Mouse (Mus musculus): Measurements from ENCODE around the gene Sox6.

Gene Sox6

DNA sequence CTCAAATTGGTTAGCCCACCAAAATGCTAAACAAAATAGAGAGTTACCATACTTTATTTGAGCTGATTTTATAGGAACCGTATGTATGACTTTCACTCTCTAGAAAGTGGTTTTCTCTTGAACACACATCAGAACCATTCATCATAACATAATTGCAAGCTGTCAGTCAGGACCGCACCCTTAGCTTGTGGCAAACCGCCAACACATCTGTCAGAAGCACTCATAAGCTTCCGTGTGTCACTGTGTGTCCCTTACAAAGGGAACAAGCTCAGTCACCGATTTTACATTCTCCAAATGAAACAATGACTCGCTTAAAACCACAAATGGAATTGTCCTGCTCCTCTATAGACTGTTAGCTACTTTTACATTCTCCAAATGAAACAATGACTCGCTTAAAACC, 304.5 kb downstream of the Sox6 start:
- no peak for DNase-seq

DNA sequence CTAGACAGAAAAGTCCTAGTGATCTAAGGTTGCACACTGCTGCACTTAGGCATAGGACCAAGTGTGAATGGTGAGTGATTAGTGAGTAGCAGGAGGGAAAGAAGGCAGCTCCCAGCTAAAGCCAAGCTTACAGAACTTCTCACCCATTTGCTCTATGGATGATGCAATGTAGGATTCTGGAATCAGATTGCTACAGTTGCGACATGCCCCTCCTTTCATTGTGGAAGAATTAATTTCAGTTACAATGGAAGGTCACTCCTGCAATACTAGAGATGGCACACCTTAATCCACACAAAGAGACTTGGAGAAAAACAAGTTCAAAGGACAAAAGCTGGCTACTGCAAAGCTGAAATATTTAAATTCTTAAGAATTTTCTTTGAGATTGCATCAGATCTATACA, 305.8 kb downstream of the Sox6 start:
- no peak for DNase-seq

DNA sequence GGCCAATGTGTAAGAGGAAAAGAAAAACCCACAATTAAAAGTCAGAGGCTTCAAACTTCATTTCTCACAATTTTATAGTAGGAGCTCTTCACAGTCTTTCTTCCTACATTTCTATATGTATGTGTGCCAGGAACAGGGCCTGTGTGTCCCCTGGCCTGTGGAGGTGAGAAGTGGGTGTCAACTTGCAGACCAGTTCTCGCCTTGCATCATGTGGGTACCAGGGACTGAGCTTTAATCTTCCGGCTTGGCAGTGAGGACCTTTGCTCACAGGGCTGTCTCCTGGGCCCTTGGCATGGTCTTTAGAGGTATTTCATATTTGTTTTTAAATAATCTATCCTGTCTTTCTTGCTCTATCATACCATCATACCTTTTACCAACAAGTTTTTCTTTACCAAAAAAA, 311.8 kb downstream of the Sox6 start:
- no peak for DNase-seq

DNA sequence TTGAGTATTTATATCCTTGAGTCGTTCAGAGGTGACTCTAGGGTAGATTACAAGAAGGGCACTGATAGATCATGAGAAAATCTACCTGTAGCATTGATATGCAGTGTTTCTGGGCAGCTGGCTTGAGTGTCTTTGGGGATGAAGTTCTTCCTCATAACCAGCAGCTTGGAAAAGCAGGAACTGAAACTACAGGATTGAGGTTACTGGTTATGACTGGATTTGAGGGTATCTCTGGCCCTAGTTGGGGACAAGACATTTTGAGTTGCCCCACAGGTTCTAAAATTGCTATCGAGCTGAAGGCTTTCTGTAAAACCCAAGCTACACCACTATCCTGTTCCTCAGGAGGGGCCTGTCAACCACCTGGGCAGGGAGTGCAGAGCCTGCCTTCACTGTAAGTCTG, 314.2 kb downstream of the Sox6 start:
- DNase-seq: no peak

DNA sequence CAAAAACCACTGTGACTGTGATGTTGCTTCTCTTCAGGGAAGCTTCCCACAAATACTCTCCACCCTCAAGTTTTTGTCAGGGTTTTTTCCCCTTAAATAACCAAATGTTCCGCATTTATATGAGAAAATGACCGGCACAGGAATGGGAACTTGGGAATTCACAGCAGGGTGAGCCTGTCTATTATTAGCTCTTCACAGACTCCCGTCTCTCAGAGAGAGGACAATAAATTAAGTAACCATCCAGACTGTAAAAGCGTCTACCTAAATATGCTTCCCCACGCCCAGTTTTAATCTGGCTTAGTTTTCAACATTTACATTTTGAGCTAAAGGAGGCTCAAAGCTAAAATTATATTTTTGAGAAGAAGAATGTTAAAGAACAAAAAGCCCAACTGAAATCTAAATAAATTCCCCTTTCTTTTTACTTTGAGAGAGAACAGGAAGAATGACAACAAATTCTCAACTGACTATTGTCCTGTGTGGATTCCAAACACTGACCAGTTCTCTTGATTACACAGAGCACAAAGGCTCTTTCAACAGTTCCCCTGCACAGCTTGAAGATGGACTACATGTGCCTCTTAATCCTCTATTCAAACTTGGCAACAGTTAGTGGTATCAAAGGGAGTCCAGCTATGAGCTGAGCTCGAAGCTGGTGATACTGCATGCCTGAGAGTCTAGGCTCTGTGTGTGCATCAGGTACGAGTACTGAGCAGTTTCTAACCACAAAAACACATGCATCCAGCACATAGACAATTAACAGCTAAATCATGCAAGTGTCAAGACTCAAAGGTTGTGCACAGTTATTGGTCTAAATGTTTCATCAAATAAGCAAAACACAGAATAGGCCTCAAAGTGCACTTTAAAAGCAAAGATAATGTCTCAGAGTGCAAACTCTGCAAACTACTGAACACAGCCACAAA, 316.7 kb downstream of the Sox6 start:
- no peak for DNase-seq

GRCm38 (mm10) chr7:115719791-115720190, 318.8 kb downstream of the Sox6 start:
- DNase-seq: no peak

DNA sequence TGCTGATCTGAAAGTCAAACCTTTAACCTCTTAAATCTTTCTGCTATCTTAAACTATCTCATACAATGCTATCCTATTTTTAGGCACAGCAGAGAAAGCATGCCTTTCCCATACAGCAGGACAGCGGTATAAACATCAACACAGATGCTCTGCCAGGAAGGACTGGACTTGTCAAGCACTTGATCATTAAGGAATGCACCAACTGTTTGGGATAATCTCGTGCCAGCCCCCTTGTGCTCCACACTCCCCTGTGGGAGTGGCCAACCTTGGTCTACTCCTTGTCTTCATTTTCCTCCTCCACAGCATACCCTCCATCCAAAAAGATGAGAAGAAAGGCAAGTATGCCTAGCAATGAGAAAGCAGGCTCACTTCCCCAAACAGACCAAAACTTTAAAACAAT, 332.5 kb downstream of the Sox6 start:
- no peak for DNase-seq

GRCm38 (mm10) chr7:115698105-115698504, 340.5 kb downstream of the Sox6 start:
- DNase-seq: peak; percentile 10 to 13

DNA sequence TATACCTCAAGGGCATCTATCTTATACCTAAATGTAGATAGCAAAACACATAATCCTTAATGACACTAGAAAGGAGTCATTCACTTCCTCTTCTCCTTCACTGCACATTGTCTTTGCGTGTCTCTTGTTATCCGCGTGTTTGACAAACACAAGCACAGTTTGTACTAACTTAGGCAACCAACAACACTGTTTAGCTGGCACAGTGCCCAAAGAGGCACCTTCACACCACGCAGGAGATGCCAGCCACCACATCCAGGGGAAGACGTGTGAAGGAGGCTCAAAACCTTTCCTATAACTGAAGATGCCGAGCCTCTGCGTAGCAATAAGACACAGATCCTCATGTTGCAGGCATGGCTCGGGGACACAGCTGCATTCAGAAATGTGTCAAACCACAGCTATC, 345.4 kb downstream of the Sox6 start:
- DNase-seq: no peak

GRCm38 (mm10) chr7:115691091-115691490, 347.5 kb downstream of the Sox6 start:
- no peak for DNase-seq

- DNase-seq: no peak
Measured at GRCm38 (mm10) chr7:115686687-115687086, 351.9 kb downstream of the Sox6 start.

- no peak for DNase-seq
Measured at GRCm38 (mm10) chr7:115684142-115684541, 354.5 kb downstream of the Sox6 start.

DNA sequence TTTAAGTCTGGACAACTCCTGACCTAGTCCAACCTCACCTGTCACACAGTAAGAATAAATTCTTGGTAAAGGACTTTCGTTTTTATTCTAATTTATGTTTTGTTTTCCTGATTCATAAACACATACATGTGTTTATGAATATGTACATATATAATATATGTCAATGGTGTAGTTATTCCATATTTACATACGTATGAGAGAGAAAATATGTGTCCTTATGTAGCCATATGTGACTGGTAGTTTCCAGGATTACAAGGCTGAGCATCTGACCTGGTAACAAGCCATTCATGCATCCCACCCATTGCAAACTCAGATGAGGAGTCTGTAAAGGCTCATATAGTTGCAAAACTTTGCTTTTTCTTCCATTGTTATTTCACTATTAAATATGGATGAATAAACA, 366.8 kb downstream of the Sox6 start:
- no peak for DNase-seq

DNA sequence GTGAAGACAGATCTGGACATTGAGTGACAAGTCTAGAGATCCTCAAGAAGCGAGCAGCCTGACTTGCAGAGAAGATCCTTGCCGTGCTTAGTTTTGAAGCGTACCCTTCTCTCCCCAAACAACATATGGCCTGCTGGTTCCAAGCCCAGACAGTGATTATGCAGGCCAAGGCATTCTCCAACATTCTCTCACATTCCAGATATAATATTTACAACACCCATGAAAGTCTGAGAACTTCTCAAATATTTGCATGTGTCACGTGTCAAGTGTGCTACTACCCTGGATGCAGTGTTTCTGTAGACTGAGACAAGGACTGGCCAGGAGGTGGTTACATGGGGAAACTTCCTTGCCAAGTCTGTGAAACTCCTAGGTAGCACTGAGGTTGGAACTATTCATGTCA, 367.3 kb downstream of the Sox6 start:
- DNase-seq: no peak

GRCm38 (mm10) chr7:115669207-115670004, 369.2 kb downstream of the Sox6 start:
- no peak for DNase-seq

DNA sequence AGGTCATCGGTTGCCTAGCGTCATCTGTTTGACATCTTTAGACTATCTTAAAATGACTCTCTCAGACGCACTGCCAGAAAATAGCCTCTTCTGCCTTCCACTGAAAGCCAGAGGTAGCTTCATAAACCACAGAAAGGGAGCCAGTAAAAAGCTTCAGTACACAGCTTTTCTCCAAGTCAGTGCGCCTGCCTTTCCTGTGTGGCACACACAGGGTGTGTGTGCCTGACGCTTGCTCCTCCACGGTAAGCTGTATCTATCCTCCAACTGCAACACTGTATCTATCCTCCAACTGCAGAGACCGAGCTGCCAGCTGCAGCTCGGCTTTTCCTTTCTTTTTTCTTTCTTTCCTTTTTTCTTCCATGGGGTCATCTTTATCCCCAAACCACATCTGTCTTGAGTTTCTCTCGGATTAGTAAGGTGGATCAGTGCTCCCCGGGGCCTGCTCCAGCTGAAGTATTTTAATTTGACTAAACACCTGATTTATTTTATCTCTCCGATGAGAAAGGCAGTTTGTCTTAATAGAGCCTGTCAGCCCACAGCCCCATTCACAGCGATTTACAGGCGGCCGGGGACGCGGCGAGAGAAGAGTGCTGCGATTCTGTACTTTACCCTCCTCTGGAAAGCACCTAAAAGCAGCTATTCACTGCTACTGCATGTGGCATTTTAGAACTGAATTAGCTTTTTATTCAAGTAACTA, 371.8 kb downstream of the Sox6 start:
- DNase-seq: no peak

GRCm38 (mm10) chr7:115663399-115663798, 375.2 kb downstream of the Sox6 start:
- DNase-seq: no peak

DNA sequence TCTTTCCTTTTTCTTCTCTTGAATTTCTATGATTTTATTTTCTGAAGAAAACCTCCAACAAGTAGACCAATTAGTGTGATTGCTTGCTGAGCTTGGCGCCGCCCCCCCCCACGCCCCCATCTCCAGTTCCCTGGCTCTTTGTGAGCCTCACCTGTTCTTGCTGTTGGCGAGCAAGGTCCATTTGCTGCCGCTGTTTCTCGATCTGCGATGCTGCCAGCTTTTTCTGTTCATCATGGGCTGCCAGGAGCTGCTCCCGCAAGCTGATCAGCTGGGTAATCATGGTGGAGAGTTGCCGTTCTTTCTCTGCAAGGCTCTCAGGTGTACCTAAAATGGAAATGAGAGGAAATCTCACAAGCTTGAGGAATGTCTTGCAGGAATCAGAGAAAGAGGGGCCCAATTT, 376.5 kb downstream of the Sox6 start:
- DNase-seq: no peak

DNA sequence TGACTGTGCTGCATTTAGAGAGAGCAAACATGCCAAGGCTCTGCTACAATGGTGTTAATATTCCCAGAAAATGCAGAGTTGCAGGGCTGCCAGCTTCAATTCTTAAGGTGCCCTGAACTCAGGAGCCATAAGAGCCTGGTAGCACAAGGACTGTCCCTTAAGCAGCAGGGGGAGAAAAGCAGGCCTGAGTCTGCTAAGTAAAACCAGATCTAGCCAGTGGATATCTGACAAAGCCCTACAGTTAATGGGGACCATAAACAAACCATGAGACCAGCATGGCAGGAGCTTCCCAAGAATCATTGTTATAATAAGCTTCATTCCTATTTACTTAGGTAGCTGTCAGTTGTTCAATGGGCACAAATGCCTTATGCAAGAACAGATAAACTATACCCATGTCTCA, 391.9 kb downstream of the Sox6 start:
- DNase-seq: no peak

- DNase-seq: no peak
Measured at GRCm38 (mm10) chr7:115645971-115646447, 392.6 kb downstream of the Sox6 start.

DNA sequence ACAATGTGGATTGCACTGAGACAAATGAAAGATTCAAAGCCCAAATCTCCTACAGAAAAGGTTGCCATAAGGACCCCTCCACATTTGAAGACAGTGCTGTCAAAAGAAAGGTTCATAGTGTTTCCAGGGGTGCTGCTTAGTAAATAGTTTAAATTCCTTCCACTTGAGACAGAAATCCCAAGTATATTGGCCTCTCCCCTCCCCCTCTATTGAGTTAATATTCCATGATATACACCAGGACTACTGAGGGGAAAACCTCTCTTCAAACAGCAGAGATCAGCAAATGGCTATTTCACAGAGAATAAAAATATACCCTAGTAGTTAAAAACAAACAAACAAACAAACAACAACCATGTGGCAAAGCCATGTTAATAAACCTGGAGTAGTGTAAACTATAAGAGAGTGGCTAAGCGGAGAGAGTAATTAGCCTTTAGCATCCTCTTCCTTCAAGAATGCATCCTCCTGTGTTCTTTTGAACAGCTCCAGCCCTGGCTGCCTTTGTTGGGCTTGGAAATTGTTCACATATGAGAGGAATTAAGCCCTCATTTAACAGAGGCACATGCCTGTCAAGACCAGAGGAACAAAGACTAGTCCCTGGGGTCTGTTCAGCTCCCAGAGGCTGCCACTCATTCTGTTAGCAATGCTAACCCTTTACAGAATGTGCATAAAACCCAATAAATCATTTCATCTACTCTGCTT, 393.2 kb downstream of the Sox6 start:
- DNase-seq: no peak

DNA sequence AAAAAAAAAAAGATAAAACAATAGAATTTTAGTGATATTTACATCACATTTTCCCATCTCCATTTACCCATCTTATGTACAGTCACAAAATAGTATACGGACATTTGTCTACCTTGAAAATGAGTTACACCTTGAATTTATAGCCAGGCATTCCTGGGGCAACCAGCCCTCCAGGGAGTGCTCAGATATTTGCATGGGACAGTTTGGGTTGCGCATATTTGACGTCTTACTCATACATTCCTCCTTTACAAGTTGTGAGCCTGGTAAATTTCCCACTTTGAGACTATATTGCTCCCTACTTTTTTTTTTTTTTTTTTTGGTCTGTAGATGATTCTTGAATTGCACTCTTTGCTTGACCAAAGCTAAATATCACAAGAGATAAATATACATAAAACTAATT, 407.9 kb downstream of the Sox6 start:
- no peak for DNase-seq

GRCm38 (mm10) chr7:115630287-115630686, 408.3 kb downstream of the Sox6 start:
- no peak for DNase-seq

All from B cell, adult 2 months (primary cell).